Mouse (Mus musculus): ENCODE measurements around the gene Fam120c.
A peak's percentile ranks its signal among the peaks of the same experiment; 100 is the strongest.

Fam120c gene

DNA sequence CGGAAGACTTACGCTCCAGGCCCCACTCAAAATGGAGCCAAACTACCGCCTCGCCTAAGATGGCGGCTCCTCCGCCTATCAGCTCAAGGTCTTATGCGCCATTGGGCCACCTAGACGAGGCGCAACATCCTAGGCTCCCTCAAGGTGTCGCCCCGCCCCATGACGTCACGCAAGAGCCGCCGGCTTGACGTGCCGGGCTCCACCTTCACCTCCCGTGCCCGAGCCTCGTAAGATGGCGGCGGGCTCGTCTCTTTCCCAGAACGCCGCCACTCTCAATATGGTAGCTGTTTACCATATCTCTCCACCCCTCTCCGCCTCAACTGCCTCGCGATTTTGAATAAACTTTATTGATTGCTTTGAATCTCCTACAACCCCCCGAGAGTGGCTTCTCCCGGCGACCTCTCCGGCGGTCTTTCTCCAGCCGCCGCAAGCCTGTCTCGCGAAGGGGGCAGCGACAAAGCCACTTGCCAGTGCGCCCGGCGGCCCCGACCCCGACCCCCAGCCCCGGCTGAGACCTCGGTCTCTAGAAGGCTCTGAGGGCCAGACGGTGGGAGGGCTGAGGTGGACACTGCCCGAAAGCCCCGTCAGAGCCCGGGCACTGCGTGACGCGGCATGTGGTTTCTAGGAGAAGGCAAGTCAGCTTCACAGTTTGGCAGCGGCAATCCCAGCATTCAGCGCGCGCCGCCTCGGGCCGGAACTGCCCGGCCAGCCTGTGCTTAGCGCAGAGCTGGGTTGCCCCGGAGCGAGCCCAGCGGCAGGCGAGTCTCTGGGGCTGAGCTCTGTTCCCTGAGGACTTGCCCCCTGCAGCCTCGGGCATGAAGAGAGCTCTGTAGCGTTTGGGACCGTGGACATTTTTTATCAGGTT lies 176.7 kb downstream of the Fam120c start, which contains the start of gene Phf8:
Gene Phf8, plus strand, starts transcription at position 215 of the 865 bp plus-strand sequence.
- peak; percentile 96 to 97 for DNase-seq (ENCODE audit: inconsistent age in 2 of 2, low spot score in 1 of 2)

Data from adrenal gland, adult (tissue).